Mouse (Mus musculus) embryonic fibroblast, embryonic 13.5 days (primary cell): Measurements from ENCODE around the gene Tmem245.

Experiments used
- CTCF ChIP-seq: IDR thresholded peaks from 2 replicates; pipeline ENCODE4 v1.5.1; 2011; ENCODE audit warnings: mild to moderate bottlenecking, control low read depth, low read length, moderate library complexity, borderline replicate concordance; ENCODE audit not compliant: insufficient read depth
- POLR2A ChIP-seq: IDR thresholded peaks from 2 replicates; pipeline ENCODE4 v1.6.1; 2011; ENCODE audit warnings: low read depth, mild to moderate bottlenecking, control low read depth, low read length, moderate library complexity

GRCm38 (mm10) chr4:56886286-56886979 lies 60.8 kb downstream of the Tmem245 start:
- no peak for TF ChIP-seq CTCF
- TF ChIP-seq POLR2A = no peak
